Mouse (Mus musculus) B cell, adult 2 months (primary cell): ENCODE measurements around the gene Eno1.

Source experiments
- DNase-seq, 2 experiments: peaks; one replicate each; pipeline ENCODE4 v3.0.0; 2022

Eno1 gene

DNA sequence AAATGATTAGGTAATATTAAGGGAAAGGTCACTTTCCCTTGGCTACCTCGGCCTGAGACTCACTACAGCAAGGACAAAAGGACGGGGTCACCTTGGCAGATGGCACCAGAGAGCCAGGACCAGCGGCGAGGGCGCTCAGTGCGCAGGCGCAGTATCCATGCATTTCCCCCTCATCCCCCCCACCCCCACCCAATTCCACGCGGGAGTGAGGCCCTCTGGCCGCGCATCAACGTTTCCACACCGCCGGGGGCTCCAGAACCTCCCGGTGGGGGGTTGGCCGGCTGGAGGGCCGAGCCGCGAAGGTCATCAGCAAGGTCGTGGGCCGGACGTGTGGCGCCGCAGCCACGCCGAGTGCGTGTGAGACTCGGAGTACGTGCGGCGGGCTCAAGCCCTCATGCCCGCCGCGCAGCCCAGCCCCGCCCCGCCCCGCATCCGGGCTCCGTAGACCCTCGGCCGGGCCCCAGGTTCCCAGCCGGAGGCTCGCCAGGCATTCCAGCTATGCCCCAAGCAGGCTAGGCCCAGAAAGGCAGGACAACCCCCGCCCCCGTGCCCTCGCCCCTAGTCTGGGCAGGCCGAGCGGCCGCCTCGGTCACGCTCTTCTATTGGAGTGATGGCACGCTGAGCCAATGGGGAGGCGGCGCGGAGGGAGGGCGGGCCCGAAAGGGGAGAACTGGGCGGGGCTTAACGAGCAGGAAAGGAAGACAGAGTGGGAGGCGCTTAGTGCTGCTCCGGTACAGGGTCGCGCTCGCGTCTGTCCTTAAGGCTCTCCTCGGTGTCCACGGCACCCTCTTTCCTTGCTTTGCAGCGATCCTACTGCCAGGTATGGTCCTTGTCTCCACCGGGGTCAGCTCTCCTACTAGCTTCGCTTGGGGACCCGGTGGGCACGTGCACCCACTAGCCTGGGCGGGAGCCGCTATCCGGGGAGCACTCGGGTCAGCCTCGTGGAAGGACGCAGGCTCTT is at the start of gene Eno1:
Gene Eno1 (plus strand): TSS at position 201 of the 961 bp plus-strand sequence.
- peak; percentile 95 to 96 for DNase-seq

DNA sequence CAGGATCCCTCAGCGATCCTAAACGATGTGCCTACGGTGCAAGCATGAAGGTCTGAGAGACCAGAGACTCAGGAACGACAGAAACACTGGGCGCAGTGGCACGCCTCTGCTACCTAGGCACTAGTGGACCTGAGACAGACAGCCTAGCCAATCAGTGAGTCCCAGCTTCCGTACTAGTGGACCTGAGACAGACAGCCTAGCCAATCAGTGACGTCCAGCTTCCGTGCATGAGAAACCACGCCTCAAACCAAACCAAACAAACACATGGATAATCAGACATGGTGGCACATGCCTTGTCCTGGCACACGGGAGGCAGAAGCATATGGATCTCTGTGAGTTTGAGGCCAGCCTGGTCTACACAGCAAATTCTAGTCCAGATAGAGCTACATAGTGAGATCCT is 48.3 kb upstream of the Eno1 start:
- no peak for DNase-seq

- no peak for DNase-seq
Measured at GRCm38 (mm10) chr4:150192199-150192598, 44.3 kb upstream of the Eno1 start.

- peak; percentile 77 to 79 for DNase-seq
Measured at GRCm38 (mm10) chr4:150193915-150194314, 42.6 kb upstream of the Eno1 start.

- no peak for DNase-seq
Measured at GRCm38 (mm10) chr4:150198268-150198667, 38.3 kb upstream of the Eno1 start.

GRCm38 (mm10) chr4:150201232-150201631 is 35.3 kb upstream of the Eno1 start, which contains the start of gene Car6:
TSS of gene Car6 (minus strand) at chr4:150201332.
- no peak for DNase-seq

GRCm38 (mm10) chr4:150202702-150203101 is 33.8 kb upstream of the Eno1 start:
- DNase-seq = peak; percentile 10 to 32

DNA sequence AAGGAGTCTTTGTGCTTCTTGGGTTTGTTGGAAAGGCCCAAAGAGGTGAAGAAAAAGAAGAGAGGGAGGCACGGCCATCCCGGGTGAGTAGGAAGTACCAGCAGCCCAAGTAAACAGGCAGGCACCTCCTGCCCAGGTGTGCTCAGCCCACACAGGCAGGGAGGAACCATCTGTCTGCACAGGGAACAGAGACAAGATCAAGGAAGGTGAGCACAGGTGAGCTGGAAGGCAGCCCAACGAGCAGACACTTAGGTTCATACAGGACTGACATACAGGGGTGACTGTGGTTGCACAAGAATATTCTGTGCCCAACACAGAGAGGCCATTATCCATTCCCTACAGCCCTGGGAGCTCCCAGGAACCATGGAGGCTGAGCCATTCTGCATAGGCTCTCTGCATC is 31.6 kb upstream of the Eno1 start:
- no peak for DNase-seq

- no peak for DNase-seq
Measured at GRCm38 (mm10) chr4:150209751-150210150, 26.8 kb upstream of the Eno1 start.

DNA sequence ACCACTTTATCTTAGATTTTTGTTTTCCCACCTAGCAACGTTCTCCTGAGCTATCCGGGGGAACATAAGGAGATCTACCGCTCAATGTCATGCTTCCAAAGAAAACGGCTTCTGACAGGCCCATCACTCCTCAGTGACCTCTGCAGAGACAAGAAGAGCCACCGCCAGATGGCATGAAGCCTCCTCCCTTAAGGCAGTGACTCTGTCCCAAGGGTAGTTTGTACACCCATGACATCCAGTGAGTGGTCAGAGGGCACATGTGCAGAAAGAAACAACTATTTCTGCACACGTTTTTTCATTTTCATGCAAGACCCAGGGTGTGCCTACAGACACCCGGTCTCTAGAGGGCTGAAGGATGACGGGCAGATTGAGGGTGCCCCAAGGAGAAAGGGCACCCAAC is 26.2 kb upstream of the Eno1 start:
- no peak for DNase-seq

DNA sequence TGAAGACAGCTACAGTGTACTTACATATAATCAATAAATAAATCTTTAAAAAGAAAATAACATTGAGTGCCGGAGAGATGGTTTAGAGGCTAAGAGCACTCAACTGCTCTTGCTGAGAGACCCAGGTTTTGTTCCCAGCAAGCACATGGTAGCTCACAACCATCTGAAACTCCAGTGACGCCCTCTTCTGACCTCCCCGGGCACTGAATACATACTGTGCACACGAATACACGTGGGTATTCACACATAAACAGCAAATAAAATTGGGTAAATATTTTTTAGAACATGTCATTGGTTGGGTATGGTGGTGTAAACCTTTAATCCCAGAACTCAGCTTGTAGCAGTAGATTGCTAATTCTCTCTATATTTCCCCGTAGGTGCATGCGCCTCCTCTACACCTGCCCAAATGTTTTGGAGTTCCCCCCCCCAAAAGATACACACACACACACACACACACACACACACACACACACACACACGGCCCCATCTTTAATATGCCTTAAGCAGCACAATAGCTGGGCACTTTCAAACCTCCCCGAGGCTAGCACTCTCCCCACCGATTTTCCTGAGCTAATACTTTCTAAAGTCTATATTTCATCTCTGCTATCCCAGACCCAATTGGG is 24.5 kb upstream of the Eno1 start:
- DNase-seq = peak; percentile 25 to 35

GRCm38 (mm10) chr4:150212553-150212971 is 24.0 kb upstream of the Eno1 start:
- DNase-seq = peak; percentile 69 to 77

- DNase-seq = no peak
Measured at GRCm38 (mm10) chr4:150213910-150214309, 22.6 kb upstream of the Eno1 start.

DNA sequence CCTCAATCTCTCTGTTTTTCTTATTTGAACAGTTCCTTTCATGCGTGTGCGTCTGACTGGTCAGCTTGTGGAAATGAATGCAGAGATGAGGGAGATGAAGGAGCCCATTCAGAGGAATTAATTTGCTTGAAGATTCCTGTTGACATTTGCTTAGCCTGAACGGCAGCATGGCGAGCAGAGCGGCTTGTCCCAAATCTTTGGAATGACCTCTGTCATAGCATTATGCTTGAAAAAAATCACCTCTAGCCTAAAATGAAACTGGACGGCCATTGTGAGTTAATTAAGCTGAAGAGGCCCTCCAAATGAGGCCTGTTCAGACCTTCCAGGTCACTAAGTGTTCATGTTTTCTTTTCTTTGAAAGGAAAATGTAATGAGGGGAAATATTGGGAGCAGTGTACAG is 20.1 kb upstream of the Eno1 start:
- DNase-seq = no peak

DNA sequence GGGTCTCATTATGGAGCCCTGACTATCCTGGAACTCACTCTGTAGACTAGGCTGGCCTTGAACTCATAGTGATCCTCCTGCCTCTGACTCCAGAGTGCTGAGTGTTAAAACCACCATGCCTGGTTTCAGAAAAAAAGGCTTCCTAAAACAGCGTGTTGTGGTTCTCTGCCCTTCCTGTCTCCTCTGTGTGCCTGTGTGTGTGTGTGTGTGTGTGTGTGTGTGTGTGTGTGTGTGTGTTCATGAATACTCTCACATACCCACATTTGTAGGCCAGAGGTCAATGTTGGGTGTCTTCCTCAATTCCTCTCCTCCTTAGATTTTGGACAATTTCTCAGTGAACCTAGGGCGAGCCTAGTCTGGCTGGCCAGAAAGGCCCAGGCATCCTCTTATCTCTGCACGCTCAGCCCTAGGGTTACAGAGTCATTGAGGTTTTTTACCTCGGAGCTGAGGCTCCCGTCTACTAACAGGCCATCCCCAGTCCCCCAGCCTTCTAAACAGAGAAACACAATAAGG is 19.4 kb upstream of the Eno1 start:
- no peak for DNase-seq

- DNase-seq = no peak
Measured at GRCm38 (mm10) chr4:150217935-150218334, 18.6 kb upstream of the Eno1 start.

GRCm38 (mm10) chr4:150219501-150220292 is 16.8 kb upstream of the Eno1 start:
- peak; percentile 75 to 76 for DNase-seq

DNA sequence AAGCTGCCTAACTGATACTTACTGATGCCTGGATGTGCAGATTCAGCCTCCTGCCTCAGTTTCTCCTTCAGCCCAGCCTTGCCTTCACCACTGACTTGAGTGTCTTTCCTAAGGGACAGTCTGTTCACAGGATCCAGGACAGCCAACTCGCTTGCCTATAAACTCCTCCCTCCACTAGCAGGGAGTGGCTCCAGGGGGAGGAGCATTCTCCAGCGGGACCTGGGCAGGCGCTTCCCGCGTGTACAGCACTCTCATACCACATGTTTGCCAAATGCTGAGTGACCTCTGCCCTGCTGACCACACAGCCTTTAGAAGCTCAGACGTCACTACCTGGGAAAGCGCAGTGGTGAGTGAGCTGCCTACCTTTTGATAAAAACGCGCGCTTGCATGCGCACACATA is 15.9 kb upstream of the Eno1 start:
- no peak for DNase-seq

GRCm38 (mm10) chr4:150221017-150221640 is 15.4 kb upstream of the Eno1 start:
- DNase-seq = no peak

DNA sequence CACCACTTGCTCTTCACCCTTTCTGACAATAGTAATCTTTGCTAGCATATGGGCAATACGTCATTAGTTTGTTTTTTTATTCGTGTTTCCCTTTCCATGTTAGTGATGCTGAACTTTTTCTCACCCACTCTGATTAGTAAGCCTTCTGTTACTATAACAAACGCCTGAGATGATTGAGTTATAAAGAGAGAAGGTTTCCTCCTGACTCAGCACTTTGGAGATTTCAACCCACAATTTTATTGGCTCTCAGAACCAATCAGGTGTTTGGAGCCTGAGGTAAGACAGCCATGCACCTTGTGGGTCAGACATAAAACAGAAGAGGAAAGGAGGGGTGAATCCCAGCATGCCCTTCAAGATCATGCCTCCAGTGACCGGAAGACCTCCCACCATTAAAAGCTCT is 12.7 kb upstream of the Eno1 start:
- no peak for DNase-seq

DNA sequence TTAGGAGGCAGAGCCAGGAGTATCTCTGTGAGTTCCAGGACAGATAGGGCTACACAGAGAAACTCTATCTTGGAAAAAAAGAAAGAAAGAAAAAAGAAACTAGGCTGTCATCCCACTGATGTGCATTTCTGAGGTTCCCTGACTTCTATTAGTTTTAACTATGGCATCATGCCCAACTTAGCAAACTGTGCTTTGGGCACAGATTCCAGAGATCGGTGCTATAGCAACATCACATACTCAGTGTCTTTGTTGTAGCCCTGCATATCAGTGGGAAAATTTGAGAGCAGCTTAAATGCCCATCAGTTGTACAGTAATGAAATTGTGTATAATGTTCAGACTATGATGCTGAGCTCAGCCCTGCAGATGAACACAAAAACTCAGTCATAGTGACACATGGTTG is 10.8 kb upstream of the Eno1 start:
- DNase-seq = no peak
